Mouse (Mus musculus) c-Kit-positive CD71-positive TER-119-negative erythroid progenitor cells, embryonic 14.5 days (primary cell): ENCODE measurements around the gene Nckap5.
"Not testable (repeated sequence)": the region's sequence is repeated elsewhere in the genome, so short reads cannot be mapped to it uniquely, and the experiment has no call there.

ENCODE experiments used
- DNase-seq: peaks from one replicate; pipeline ENCODE4 v3.0.0-alpha.2; 2013; ENCODE audit warnings: low read depth

The Nckap5 gene

GRCm38 (mm10) chr1:126159287-126159686, 671.3 kb downstream of the Nckap5 start:
- no peak for DNase-seq

GRCm38 (mm10) chr1:126155816-126156215, 674.8 kb downstream of the Nckap5 start:
- no peak for DNase-seq

GRCm38 (mm10) chr1:126153516-126154234, 676.9 kb downstream of the Nckap5 start:
- no peak for DNase-seq

GRCm38 (mm10) chr1:126152217-126152616, 678.4 kb downstream of the Nckap5 start:
- DNase-seq = no peak

- DNase-seq = no peak
These were observed 680.6 kb downstream of the Nckap5 start for GRCm38 (mm10) chr1:126149966-126150365.

- no peak for DNase-seq
These were observed 694.9 kb downstream of the Nckap5 start for GRCm38 (mm10) chr1:126135717-126136116.

- no peak for DNase-seq
These were observed 698.3 kb downstream of the Nckap5 start for GRCm38 (mm10) chr1:126132316-126132715.

- no peak for DNase-seq
These were observed 701.5 kb downstream of the Nckap5 start for GRCm38 (mm10) chr1:126129129-126129528.

- DNase-seq = no peak
These were observed 707.5 kb downstream of the Nckap5 start for GRCm38 (mm10) chr1:126123111-126123510.

- DNase-seq = no peak
These were observed 710.1 kb downstream of the Nckap5 start for GRCm38 (mm10) chr1:126120506-126120905.

GRCm38 (mm10) chr1:126116034-126116433, 714.6 kb downstream of the Nckap5 start:
- no peak for DNase-seq

GRCm38 (mm10) chr1:126105673-126106256, 724.8 kb downstream of the Nckap5 start:
- no peak for DNase-seq

GRCm38 (mm10) chr1:126094346-126094745, 736.3 kb downstream of the Nckap5 start:
- no peak for DNase-seq

- not testable (repeated sequence) for DNase-seq
These were observed 738.6 kb downstream of the Nckap5 start for GRCm38 (mm10) chr1:126091979-126092378.

GRCm38 (mm10) chr1:126087181-126087580, 743.4 kb downstream of the Nckap5 start:
- DNase-seq = no peak

GRCm38 (mm10) chr1:126076312-126076711, 754.3 kb downstream of the Nckap5 start:
- DNase-seq = no peak

- no peak for DNase-seq
These were observed 759.7 kb downstream of the Nckap5 start for GRCm38 (mm10) chr1:126070861-126071260.

- no peak for DNase-seq
These were observed 779.1 kb downstream of the Nckap5 start for GRCm38 (mm10) chr1:126051491-126051890.

- no peak for DNase-seq
These were observed 787.7 kb downstream of the Nckap5 start for GRCm38 (mm10) chr1:126042886-126043285.

- DNase-seq = no peak
These were observed 803.1 kb downstream of the Nckap5 start for GRCm38 (mm10) chr1:126027536-126027935.

GRCm38 (mm10) chr1:126024518-126024917, 806.1 kb downstream of the Nckap5 start:
- DNase-seq = no peak

- no peak for DNase-seq
These were observed 807.6 kb downstream of the Nckap5 start for GRCm38 (mm10) chr1:126022959-126023358.

- not testable (repeated sequence) for DNase-seq
These were observed 811.9 kb downstream of the Nckap5 start for GRCm38 (mm10) chr1:126018654-126019053.

- no peak for DNase-seq
These were observed 818.9 kb downstream of the Nckap5 start for GRCm38 (mm10) chr1:126011661-126012091.
